Mouse (Mus musculus) thymus, postnatal 10 days (tissue): ENCODE results near the gene Mtmr14.

Experiments
- DNase-seq, 2 experiments: peaks; one replicate each; pipeline ENCODE4 v3.0.0; 2021; ENCODE audit warnings: low spot score in 2 of 2

The Mtmr14 gene

GRCm38 (mm10) chr6:113281676-113282075 lies 44.0 kb downstream of the Mtmr14 start:
- DNase-seq: no peak

- DNase-seq: peak in 1 of 2 experiments; percentile 23
Observed at GRCm38 (mm10) chr6:113282101-113282802, 44.6 kb downstream of the Mtmr14 start, which contains the start of gene Cpne9. Gene Cpne9, plus strand, starts transcription at chr6:113282307.

DNA sequence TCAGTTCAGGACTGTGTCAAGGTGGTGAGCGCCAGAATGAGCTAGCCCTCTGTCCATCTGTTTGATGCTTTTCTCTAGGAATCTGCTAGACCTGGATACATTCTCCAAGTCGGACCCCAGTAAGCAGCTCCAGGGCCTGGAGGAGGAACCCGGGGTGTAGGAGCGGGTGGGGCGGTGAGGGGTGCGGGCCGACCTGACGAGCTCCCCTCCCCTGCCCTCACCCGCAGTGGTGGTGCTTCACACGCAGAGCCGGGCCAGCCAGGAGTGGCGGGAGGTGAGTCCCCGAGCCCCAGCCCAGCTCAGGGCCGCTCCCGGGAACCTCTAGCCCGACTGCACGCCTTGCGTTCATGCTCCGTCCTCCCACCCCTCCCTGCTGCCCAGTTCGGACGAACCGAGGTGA lies 45.3 kb downstream of the Mtmr14 start:
- no peak for DNase-seq

DNA sequence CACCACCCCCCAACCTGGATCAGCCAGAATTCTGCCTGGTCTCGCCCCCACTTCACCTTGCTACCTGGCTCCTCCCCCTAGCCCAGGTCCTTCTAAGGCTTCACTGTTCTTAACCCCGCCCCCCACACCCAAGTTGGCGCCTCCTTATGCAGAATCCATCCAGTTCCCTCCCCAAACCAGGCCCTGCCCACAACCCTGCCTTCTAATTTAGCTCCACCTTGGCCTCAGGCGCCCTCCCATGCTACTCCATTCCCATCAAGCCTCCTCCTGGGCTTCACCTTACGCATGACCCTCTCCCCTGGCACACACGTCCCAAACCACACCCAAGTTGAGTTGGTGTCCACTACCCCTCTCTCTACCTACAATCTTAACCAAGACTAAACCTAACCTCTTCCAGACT lies 45.9 kb downstream of the Mtmr14 start:
- DNase-seq: no peak

- no peak for DNase-seq
Observed at GRCm38 (mm10) chr6:113284931-113285330, 47.3 kb downstream of the Mtmr14 start.

GRCm38 (mm10) chr6:113286316-113286715 lies 48.7 kb downstream of the Mtmr14 start:
- no peak for DNase-seq

- DNase-seq: no peak
Observed at GRCm38 (mm10) chr6:113287236-113287635, 49.6 kb downstream of the Mtmr14 start.

DNA sequence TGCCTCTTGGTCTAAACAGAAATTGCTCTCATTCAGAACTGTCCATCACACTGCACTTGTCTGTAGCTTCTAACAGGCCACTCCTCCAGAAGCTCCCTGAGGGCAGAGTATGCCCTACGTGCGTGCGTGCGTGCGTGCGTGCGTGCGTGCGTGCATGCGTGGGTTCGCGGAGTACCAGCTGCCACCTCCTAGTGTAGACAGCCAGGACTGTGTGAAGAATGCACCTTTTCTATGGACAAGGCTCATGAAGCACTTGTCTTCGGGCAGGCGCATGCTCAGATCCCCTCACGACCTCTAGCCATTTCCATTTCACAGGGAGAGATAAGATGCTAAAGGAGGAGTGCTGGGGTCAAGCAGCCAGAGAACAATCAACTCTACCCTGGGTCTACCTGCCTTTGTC lies 51.7 kb downstream of the Mtmr14 start:
- DNase-seq: no peak

- no peak for DNase-seq
Observed at GRCm38 (mm10) chr6:113290346-113290745, 52.7 kb downstream of the Mtmr14 start.

DNA sequence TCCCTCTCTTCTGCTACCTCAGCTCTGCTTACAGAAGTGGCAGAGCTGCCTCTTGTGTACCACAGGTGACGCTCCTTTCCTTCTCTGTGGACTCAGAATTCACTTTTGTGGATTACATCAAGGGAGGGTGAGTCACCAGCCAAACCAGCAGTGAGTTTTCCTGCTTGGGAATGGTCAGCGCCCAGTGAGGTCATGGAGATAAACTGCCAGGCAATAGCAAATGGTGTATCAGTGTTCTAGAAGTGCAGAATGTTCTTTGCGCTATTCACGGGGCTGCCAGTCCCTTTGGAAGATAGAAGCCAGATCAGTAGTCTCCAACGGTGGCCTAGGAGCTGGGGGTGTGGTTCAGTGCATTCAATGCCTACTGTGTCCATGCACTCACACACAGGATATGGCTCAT lies 55.3 kb downstream of the Mtmr14 start:
- no peak for DNase-seq

GRCm38 (mm10) chr6:113296046-113296445 lies 58.4 kb downstream of the Mtmr14 start:
- no peak for DNase-seq

DNA sequence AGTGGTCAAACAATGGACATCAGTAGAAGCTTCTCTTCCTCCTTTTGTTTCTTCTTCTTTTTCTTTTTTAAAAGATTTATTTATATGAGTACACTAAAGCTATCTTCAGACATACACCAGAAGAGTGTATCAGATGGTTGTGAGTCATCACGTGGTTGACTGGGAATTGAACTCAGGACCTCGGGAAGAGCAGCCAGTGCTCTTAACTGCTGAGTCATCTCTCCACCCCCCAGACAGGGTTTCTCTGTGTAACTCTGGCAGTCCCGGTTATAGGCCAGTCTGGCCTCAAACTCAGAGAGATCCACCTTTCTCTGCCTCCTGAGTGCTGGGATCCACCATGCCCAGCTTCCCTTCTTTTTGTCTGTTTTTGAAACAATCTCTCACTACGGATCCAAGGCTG lies 59.0 kb downstream of the Mtmr14 start:
- no peak for DNase-seq

GRCm38 (mm10) chr6:113301350-113301749 lies 63.7 kb downstream of the Mtmr14 start:
- no peak for DNase-seq

DNA sequence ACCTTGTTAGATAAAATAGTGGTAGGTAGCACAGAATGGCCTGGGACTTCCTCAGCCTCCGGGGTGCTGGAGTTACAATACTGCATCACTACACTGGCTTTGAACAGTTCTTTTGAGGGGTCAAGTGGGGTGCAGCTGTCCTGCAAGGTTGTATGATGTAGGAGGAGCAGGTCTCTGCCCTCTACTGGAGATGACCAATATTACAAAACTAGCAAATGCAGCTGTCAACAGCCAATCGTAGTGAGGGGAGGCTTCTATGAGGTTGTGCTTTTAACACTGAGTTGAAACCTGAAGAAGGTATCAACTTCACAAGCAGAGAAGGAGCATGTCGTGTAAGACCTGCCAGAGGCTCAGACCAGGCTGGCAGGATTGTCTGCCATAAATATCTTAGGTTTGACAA lies 64.6 kb downstream of the Mtmr14 start:
- DNase-seq: peak in 1 of 2 experiments; percentile 45

DNA sequence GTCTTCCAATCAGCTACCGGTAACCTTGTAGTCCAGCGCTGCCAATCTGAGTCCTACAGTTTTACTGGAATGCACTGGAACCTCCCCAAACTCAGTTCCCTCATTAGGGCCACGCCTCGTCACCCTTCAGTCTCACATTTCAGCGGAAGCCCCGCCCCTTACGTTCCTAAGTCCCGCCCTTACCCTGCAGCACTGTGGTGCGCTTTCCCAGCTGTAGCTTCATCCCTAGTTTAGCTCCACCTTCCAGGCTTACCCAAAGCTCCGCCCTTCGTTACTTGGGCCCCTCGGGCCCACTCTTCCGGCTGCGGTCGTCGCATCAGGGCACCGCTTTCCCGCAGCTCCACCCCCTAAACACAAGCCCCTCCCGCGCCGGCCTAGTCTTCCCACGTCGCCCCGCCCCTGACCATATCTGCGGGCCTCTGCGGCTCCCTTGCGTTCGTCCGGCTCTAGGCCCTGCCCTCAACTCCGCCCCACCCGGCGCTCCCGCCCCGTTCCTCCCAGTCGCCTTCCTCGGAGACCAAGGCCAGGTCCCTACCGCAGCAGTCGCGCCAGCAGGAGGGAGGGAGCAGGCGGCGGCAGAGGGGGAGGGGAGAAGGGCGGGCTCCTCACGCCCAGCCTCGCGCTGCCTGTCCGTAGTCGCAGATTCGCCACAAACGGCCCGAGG lies 68.8 kb downstream of the Mtmr14 start:
- DNase-seq: peak; percentile 98 to 100

DNA sequence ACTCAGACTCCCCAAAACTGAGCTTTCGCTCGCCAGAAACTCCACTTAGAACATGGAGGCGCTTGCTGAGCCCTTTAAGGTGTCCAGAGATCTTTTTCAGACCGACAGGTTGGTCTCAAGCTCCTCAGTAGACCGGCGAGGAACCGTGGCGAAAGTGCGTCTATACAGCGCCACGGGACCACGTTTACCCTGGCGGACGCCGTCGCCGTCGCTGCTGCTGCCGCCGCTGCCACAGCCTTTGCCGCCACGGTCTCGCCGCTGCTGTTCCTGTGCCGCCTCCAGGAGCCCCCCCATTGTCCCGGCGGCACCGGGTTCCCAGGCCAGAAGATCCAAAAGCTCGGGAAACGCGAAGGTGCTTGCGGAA lies 69.3 kb downstream of the Mtmr14 start, which contains the start of gene Brpf1:
Gene Brpf1, plus strand, starts transcription at position 152 of the 364 bp plus-strand sequence.
- peak in 1 of 2 experiments; percentile 70 for DNase-seq

- peak; percentile 44 to 47 for DNase-seq
Observed at GRCm38 (mm10) chr6:113307481-113308121, 70.0 kb downstream of the Mtmr14 start.

DNA sequence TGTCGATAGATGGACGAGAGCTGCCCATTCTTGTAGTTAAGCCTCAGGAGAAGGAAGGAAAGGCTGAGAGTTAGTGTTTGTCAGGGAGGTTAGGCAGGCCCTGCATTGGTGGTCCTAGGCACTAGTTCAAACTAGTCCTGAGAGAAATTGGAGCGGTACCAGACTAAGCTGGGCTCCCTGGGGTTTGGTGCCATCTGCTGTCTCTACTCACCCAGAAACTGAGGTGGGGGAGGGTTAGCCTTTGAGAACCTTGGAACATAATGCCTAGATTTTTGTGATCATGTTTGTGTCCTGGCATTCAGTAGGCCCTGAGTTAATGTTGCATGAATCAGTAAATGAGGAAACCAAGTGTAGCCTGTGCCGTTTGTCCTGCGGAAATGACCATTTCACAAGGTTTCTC lies 70.5 kb downstream of the Mtmr14 start:
- DNase-seq: peak in 1 of 2 experiments; percentile 21

DNA sequence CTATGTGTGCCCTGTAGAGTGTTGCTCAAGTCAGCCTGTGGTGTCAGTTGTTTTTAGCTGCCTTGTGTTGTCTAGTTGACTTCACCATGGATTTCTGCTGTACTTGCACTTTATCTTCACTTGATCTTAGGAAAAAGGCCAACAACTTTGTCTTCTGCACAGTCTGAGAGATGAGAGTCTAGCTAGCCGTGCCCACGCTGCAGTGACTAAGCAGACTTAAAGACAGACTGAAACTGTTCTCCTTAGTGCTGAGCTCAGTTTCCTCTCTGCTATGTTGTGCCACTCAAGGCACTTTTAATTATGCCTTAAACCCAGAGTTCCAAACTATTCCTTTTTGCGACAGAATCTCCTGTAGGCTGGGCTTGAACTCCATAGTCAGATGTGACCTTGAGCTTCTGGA lies 78.3 kb downstream of the Mtmr14 start:
- no peak for DNase-seq

DNA sequence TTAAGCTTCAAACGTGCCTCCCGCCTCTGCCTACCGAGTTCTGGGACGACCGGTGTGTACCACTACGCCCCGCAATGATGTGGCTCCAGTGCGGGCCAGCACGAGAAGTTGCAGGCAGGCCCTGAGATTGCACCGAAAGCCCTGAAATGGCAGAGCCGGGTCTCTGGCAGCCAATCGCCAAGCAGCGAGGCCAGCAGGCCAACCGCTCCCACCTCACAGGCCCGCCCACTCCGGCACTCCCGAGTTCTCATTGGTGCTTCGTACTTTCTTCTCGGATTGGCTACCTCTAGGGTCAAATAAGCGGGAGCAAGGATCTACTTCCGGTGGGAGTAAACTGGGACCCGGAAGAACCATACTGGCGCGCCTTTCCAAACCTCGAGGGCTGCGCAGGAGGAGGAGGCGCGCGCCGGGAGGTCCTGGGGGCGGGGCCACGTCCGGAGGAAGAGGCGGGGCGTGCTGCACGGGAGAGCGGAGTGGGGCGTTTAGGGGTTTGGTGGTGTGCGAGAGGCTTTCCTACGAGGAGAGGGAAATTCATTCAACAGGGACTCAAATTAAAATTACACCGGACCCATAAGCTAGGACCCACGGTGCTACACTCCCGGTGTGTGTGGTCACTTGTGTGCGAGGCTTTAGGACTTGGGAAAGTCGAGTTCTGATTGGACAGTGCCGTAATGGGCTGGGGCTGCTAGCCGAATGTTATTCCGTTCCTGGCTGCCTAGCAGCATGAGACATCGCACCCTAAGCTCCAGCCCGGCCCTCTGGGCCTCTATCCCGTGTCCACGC lies 89.1 kb downstream of the Mtmr14 start, which contains the start of gene Ogg1:
Gene Ogg1, plus strand, starts transcription at position 440 of the 783 bp plus-strand sequence.
- DNase-seq: peak; percentile 97 to 99

- no peak for DNase-seq
Observed at GRCm38 (mm10) chr6:113329396-113329795, 91.8 kb downstream of the Mtmr14 start.

GRCm38 (mm10) chr6:113330547-113330946 lies 92.9 kb downstream of the Mtmr14 start:
- DNase-seq: peak; percentile 18 to 24
